Mouse (Mus musculus) CD4-positive naive resting alpha-beta T cell, adult 57 days (primary cell): ENCODE measurements around the gene Golga4. TPM values are rescaled to one million over a fixed set of nuclear protein-coding genes. Genes with fewer than 3 reads are reported as not detected.

Experiments used
- total RNA-seq: library from RNA; stranded (reverse); gene quantifications from one replicate; pipeline ENCODE4 v1.2.4, GENCODE M21; 2023

Gene Golga4
- 94.8 TPM for total RNA-seq

GRCm38 (mm10) chr9:118506020-118506403 lies at the start of gene Golga4:
Golga4 (plus strand) TSS chr9:118506267.

GRCm38 (mm10) chr9:118477961-118478360 lies 28.1 kb upstream of the Golga4 start, which contains the start of gene Eomes:
Eomes (plus strand) TSS chr9:118478212.

GRCm38 (mm10) chr9:118606148-118606816 lies 100.2 kb downstream of the Golga4 start, which contains the start of gene Itga9:
Itga9 (plus strand) TSS chr9:118606690.

Other genes starting within 250 kb of the Golga4 start
- gene Eomes, start 28.1 kb upstream of the Golga4 start, total RNA-seq = 5.9 TPM
- gene Itga9, start 100.4 kb downstream of the Golga4 start, total RNA-seq = 2.1 TPM